Mouse (Mus musculus) embryonic facial prominence, embryonic 12.5 days (tissue): Measurements from ENCODE around the gene Smco4. TPM values are rescaled to one million over a fixed set of nuclear protein-coding genes. Genes with fewer than 3 reads are reported as not detected.

Experiments
- ATAC-seq: fragments of 200-750 bp; cut with Nextera tagmentation; 2 replicates; pipeline ENCODE4 v1.8.0; 2017; ENCODE audit not compliant: insufficient number of reproducible peaks, insufficient read depth, low FRiP score, low TSS enrichment
- H3K27ac ChIP-seq: fragments of 300-500 bp; sonication (generic); 2 replicates; pipeline ENCODE4 v1.5.1; 2016; ENCODE audit warnings: mild to moderate bottlenecking
- H3K27me3 ChIP-seq: fragments of 300-500 bp; sonication (generic); 2 replicates; pipeline ENCODE4 v1.6.1; 2016; ENCODE audit warnings: mild to moderate bottlenecking, moderate library complexity
- H3K36me3 ChIP-seq: fragments of 300-500 bp; sonication (generic); 2 replicates; pipeline ENCODE4 v1.6.1; 2016; ENCODE audit warnings: mild to moderate bottlenecking
- H3K4me1 ChIP-seq: fragments of 300-500 bp; sonication (generic); 2 replicates; pipeline ENCODE4 v1.6.1; 2016
- H3K4me2 ChIP-seq: fragments of 300-500 bp; sonication (generic); replicated peaks from 2 replicates; pipeline ENCODE4 v1.6.1; 2016; ENCODE audit warnings: mild to moderate bottlenecking, moderate library complexity
- H3K4me3 ChIP-seq: fragments of 300-500 bp; sonication (generic); 2 replicates; pipeline ENCODE4 v1.5.1; 2016; ENCODE audit warnings: mild to moderate bottlenecking
- H3K9ac ChIP-seq: fragments of 300-500 bp; sonication (generic); 2 replicates; pipeline ENCODE4 v1.6.1; 2016; ENCODE audit warnings: mild to moderate bottlenecking, moderate library complexity
- H3K9me3 ChIP-seq: fragments of 300-500 bp; sonication (generic); 2 replicates; pipeline ENCODE4 v1.6.1; 2016; ENCODE audit warnings: mild to moderate bottlenecking, moderate library complexity
- WGBS: fragments of 180-500 bp; shearing (Covaris S2); methylation state at CpG from one replicate; pipeline ENCODE4 v1.1.7; 2016; 5-methylcytosine and 5-hydroxymethylcytosine counted together
- polyA plus RNA-seq: library from polyadenylated mRNA; unstranded; fragments of >200 nt; fragmentation: Nextera tagmentation; extraction: Ambion mirVana; gene quantifications from 2 replicates; pipeline ENCODE4 v1.2.1, GENCODE M21; 2016

The Smco4 gene
- polyA plus RNA-seq, 1 experiment from 2014 or later, result 2.9 TPM

- Histone ChIP-seq H3K4me1 (peaks cover 31% of the 10 kb centered on the region), H3K36me3 (no peaks in the 10 kb centered on the region), H3K9ac (no peak overlapping the region), H3K4me2 (no peak overlapping the region), H3K9me3 (no peaks in the 10 kb centered on the region), H3K27me3 (no peaks in the 10 kb centered on the region), H3K27ac (no peak overlapping the region), H3K4me3 (no peak overlapping the region)
- ATAC-seq, result no peak
- 81% methylated on average over 3 of the region's 3 CpGs for WGBS
Observed at GRCm38 (mm10) chr9:15509363-15509762, 16.1 kb downstream of the Smco4 start.

DNA sequence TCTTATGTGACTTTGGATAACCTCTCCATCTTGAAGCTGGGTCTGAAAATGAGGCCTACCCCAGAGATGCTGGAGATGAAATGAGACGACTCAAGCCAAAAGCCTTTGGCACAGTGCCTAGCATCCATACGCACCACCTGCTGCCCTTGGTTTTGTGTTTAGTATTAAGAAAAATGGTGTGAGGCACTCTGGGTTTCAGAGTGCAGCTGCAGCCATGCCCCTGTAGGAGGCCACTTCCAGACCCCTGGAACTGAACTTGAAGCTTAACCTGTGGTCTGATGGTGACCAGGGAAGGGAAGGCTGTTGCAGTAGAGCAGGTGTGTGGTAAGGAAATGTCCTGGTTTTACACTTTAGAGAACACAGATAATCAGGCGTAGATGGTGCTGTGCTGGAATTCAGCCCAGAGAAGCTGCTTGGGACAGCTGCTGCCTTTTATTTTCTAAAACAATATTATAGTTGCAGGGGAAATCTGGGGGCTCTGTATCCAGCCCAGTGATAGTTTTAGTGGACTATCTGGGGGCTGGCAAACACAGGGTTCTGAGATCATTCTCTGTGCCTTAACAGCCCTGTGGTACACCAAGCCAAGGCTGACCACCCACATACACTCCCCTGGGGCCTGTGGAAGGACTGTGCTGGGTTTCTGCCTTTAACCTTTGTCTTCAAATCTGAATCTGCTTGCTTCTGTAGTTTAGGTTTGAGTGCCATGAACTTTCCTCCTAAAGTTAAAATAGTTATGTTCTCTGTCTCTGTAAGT lies 17.5 kb downstream of the Smco4 start:
- H3K36me3 ChIP-seq, result no peaks in the 10 kb centered on the region
- no peaks in the 10 kb centered on the region for H3K27me3 ChIP-seq
- no peak overlapping the region for H3K4me3 ChIP-seq
- peaks cover 31% of the 10 kb centered on the region for H3K4me1 ChIP-seq
- no peak overlapping the region for H3K27ac ChIP-seq
- no peak overlapping the region for H3K4me2 ChIP-seq
- no peak for ATAC-seq
- H3K9ac ChIP-seq, result no peak overlapping the region
- H3K9me3 ChIP-seq, result no peaks in the 10 kb centered on the region
- WGBS, result 59% methylated on average over 3 of the region's 3 CpGs

DNA sequence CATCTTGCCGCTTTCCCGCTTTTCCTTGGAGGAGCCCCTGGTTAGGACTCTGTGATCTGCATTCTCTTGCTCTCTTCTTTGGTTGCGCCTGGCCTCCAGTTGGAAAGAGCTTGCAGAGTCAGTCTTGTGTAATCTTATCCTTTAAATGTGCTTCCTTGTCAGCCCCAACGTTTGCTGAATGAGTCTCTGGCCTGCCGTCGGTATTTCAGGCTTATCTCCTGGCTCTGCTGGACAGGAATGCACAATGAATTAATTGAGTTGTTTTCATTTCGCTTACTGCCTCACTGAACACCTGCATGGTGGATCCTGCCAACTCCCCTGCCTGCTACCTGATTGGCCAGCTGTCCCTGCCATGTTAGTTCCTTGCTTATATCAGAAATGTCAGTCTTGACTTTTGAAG lies 19.7 kb downstream of the Smco4 start:
- H3K36me3 ChIP-seq, result no peaks in the 10 kb centered on the region
- H3K4me2 ChIP-seq, result no peak overlapping the region
- H3K27ac ChIP-seq, result no peak overlapping the region
- ATAC-seq, result no peak
- no peak overlapping the region for H3K4me3 ChIP-seq
- no peak overlapping the region for H3K9ac ChIP-seq
- WGBS, result 55% methylated on average over 7 of the region's 7 CpGs
- peaks cover 25% of the 10 kb centered on the region for H3K4me1 ChIP-seq
- no peaks in the 10 kb centered on the region for H3K9me3 ChIP-seq
- H3K27me3 ChIP-seq, result no peaks in the 10 kb centered on the region

GRCm38 (mm10) chr9:15516007-15516406 lies 22.8 kb downstream of the Smco4 start:
- ATAC-seq, result no peak
- Histone ChIP-seq H3K4me3 (no peak overlapping the region), H3K27ac (no peak overlapping the region), H3K27me3 (no peaks in the 10 kb centered on the region), H3K4me2 (no peak overlapping the region), H3K9me3 (no peaks in the 10 kb centered on the region), H3K36me3 (no peaks in the 10 kb centered on the region), H3K9ac (no peak overlapping the region), H3K4me1 (peaks cover 16% of the 10 kb centered on the region)
- 74% methylated on average over 2 of the region's 2 CpGs for WGBS

GRCm38 (mm10) chr9:15517979-15518378 lies 24.7 kb downstream of the Smco4 start:
- no peak overlapping the region for H3K27ac ChIP-seq
- WGBS, result 45% methylated on average over 4 of the region's 4 CpGs

DNA sequence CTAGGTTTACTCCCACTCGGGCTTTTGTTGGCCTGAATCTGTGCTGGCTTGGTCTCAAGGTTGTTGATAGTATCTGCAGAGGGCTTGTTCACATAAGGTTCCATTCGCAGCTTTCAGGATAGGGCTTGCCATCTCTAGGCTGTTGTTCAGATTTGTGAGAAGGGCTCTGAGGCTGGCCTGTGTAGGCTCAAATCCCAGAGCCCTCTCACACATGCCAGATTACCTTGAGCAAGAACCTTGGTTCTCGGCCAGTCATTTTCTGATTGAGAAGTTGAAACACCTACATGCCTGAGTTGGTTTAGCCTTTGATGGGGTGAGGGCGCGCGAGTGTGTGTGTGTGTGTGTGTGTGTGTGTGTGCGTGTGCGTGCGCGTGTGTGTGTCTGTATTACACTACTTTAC lies 29.1 kb downstream of the Smco4 start:
- H3K27me3 ChIP-seq, result no peaks in the 10 kb centered on the region
- no peak overlapping the region for H3K4me2 ChIP-seq
- no peaks in the 10 kb centered on the region for H3K9me3 ChIP-seq
- no peaks in the 10 kb centered on the region for H3K36me3 ChIP-seq
- H3K27ac ChIP-seq, result no peak overlapping the region
- WGBS, result 85% methylated on average over 10 of the region's 10 CpGs
- no peak overlapping the region for H3K9ac ChIP-seq
- H3K4me3 ChIP-seq, result no peak overlapping the region
- ATAC-seq, result no peak
- H3K4me1 ChIP-seq, result peaks cover 16% of the 10 kb centered on the region

More at GRCm38 (mm10) chr9:15517979-15518378, 24.7 kb downstream of the Smco4 start:
- ATAC-seq, result no peak
- Histone ChIP-seq H3K4me2 (no peak overlapping the region), H3K4me1 (peaks cover 7% of the 10 kb centered on the region; the same call in 1 of the 2 replicates), H3K9ac (no peak overlapping the region), H3K27me3 (no peaks in the 10 kb centered on the region), H3K9me3 (no peaks in the 10 kb centered on the region), H3K4me3 (no peak overlapping the region), H3K36me3 (no peaks in the 10 kb centered on the region)

GRCm38 (mm10) chr9:15522887-15523286 lies 29.7 kb downstream of the Smco4 start:
- ATAC-seq, result no peak
- 79% methylated on average over 5 of the region's 5 CpGs for WGBS
- Histone ChIP-seq H3K9me3 (no peaks in the 10 kb centered on the region), H3K4me2 (no peak overlapping the region), H3K9ac (no peak overlapping the region), H3K27ac (no peak overlapping the region), H3K4me3 (no peak overlapping the region), H3K36me3 (no peaks in the 10 kb centered on the region), H3K27me3 (no peaks in the 10 kb centered on the region), H3K4me1 (peaks cover 16% of the 10 kb centered on the region)

- Histone ChIP-seq H3K9ac (no peak overlapping the region), H3K4me2 (no peak overlapping the region), H3K27me3 (no peaks in the 10 kb centered on the region), H3K4me3 (no peak overlapping the region), H3K36me3 (no peaks in the 10 kb centered on the region), H3K27ac (no peak overlapping the region), H3K4me1 (peaks cover 16% of the 10 kb centered on the region), H3K9me3 (no peaks in the 10 kb centered on the region)
- ATAC-seq, result no peak
- 77% methylated on average over 6 of the region's 6 CpGs for WGBS
Observed at GRCm38 (mm10) chr9:15523646-15524045, 30.4 kb downstream of the Smco4 start.

- Histone ChIP-seq H3K27ac (no peak overlapping the region), H3K36me3 (no peaks in the 10 kb centered on the region), H3K27me3 (no peaks in the 10 kb centered on the region), H3K9ac (no peak overlapping the region), H3K4me1 (peaks cover 26% of the 10 kb centered on the region), H3K4me3 (no peak overlapping the region), H3K9me3 (no peaks in the 10 kb centered on the region), H3K4me2 (no peak overlapping the region)
- 56% methylated on average over 8 of the region's 8 CpGs for WGBS
- no peak for ATAC-seq
Observed at GRCm38 (mm10) chr9:15525246-15525645, 32.0 kb downstream of the Smco4 start.

GRCm38 (mm10) chr9:15526539-15526938 lies 33.3 kb downstream of the Smco4 start:
- Histone ChIP-seq H3K27ac (no peak overlapping the region), H3K27me3 (no peaks in the 10 kb centered on the region), H3K4me1 (peaks cover 26% of the 10 kb centered on the region), H3K9ac (no peak overlapping the region), H3K36me3 (no peaks in the 10 kb centered on the region), H3K9me3 (no peaks in the 10 kb centered on the region), H3K4me2 (no peak overlapping the region), H3K4me3 (no peak overlapping the region)
- 41% methylated on average over 7 of the region's 7 CpGs for WGBS
- no peak for ATAC-seq

GRCm38 (mm10) chr9:15527846-15528245 lies 34.6 kb downstream of the Smco4 start:
- Histone ChIP-seq H3K9ac (no peak overlapping the region), H3K27ac (no peak overlapping the region), H3K4me2 (no peak overlapping the region), H3K9me3 (no peaks in the 10 kb centered on the region), H3K4me1 (peaks cover 26% of the 10 kb centered on the region), H3K36me3 (no peaks in the 10 kb centered on the region), H3K4me3 (no peak overlapping the region), H3K27me3 (no peaks in the 10 kb centered on the region)
- ATAC-seq, result no peak
- 45% methylated on average over 6 of the region's 6 CpGs for WGBS

DNA sequence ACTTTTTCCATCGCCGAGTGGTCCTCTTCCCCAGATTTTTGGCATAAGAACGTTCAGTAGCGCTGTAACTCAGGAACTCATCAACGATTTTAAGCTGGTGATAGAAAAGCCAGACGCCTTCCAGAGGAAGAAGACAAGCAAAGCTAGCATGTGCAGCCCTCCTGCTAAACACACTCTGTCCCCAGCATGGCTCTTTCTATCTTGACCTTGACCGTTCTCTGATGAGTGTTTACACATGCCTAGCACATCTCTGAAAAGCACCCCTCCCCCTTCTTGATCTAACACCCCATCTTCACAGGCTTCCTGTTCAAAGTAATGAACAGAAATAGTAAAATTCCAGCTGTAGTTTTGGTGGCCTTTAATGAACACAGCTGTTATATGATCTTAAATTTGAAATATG lies 35.1 kb downstream of the Smco4 start:
- no peak overlapping the region for H3K27ac ChIP-seq
- H3K9me3 ChIP-seq, result no peaks in the 10 kb centered on the region
- no peaks in the 10 kb centered on the region for H3K27me3 ChIP-seq
- no peak overlapping the region for H3K4me2 ChIP-seq
- ATAC-seq, result no peak
- H3K9ac ChIP-seq, result no peak overlapping the region
- H3K36me3 ChIP-seq, result no peaks in the 10 kb centered on the region
- peaks cover 21% of the 10 kb centered on the region for H3K4me1 ChIP-seq
- WGBS, result 83% methylated on average over 7 of the region's 7 CpGs
- no peak overlapping the region for H3K4me3 ChIP-seq
